Mouse (Mus musculus) yolk sac, embryonic 10.5 days (tissue): ENCODE data around the gene Dmrta2.

Source experiments
- DNase-seq: peaks from one replicate; pipeline ENCODE4 v3.0.0-alpha.2; 2017; ENCODE audit warnings: low spot score

Gene Dmrta2

GRCm38 (mm10) chr4:110021956-110022625 is 44.2 kb downstream of the Dmrta2 start:
- DNase-seq = peak; percentile 57

- peak; percentile 13 for DNase-seq
Measured at GRCm38 (mm10) chr4:110028461-110029188, 50.8 kb downstream of the Dmrta2 start.

GRCm38 (mm10) chr4:110029446-110029845 is 51.6 kb downstream of the Dmrta2 start:
- no peak for DNase-seq
